Mouse (Mus musculus): Measurements from ENCODE around the gene Fan1. TPM values are rescaled to one million over a fixed set of nuclear protein-coding genes. Genes with fewer than 3 reads are reported as not detected.
A peak's percentile ranks its signal among the peaks of the same experiment; 100 is the strongest.

Fan1 gene
- polyA plus RNA-seq, 1 experiment from 2014 or later = 9.0 TPM

DNA sequence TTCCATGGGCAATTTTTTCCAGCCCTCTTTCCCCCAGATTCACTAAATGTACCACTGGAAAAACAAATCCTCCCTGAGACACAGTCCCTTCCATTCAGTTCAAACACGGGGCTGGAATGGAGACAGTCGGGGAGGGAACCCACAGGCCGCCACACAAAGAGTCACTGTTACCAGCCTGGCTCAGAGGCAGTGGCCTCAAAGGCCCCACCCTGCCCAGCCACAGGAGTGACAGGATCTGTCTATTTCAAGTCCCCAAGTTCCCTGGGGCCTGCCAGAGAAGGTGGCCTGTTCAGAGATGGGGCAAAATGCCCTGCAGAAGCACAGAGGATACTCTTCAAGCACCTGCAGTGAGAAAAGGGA, 13.3 kb downstream of the Fan1 start:
- 60% methylated on average over 3 of the region's 3 CpGs for WGBS
- no peak for ATAC-seq
- Histone ChIP-seq H3K27ac (no peak overlapping the region), H3K9ac (replicated peaks) (no peak overlapping the region), H3K4me2 (replicated peaks) (no peak overlapping the region), H3K36me3 (peaks cover 76% of the 10 kb centered on the region), H3K9me3 (no peaks in the 10 kb centered on the region), H3K4me3 (replicated peaks) (no peak overlapping the region), H3K4me1 (replicated peaks) (no peaks in the 10 kb centered on the region), H3K27me3 (no peaks in the 10 kb centered on the region)

DNA sequence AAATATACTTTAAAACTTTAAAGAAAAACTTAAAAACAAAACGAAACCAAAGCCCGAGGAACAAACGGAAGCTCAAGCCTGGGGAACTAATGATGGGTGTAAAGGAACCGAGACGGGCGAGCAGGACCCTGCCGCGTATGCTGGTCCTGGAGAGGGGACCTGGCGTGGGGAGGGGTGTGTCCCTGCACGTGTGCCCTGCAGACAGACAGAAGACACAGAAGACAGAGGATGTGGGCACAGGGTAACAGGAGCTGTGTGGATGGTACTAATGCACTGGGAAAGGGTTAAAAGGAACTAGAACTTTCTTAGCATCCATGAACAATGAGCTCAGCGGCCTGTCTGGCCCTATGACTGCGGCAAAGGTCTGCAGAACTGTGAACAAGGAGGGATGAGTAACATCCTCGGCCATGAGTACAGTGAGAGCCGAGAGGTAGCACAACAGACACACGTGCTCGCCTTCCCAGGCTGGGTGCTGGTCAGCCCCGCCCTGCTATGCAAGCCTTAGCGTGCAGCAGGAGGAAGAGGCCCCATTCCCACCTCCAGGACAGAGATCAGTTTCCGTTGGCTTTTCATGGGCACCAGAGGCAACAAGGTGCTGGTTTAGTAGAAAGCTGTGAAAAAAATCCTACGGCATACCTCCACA, 13.8 kb downstream of the Fan1 start:
- Histone ChIP-seq H3K27me3 (no peaks in the 10 kb centered on the region), H3K27ac (no peak overlapping the region), H3K36me3 (peaks cover 76% of the 10 kb centered on the region), H3K9me3 (no peaks in the 10 kb centered on the region), H3K9ac (replicated peaks) (no peak overlapping the region), H3K4me1 (replicated peaks) (no peaks in the 10 kb centered on the region), H3K4me3 (replicated peaks) (no peak overlapping the region), H3K4me2 (replicated peaks) (no peak overlapping the region)
- no peak for ATAC-seq
- WGBS = 89% methylated on average over 20 of the region's 20 CpGs

DNA sequence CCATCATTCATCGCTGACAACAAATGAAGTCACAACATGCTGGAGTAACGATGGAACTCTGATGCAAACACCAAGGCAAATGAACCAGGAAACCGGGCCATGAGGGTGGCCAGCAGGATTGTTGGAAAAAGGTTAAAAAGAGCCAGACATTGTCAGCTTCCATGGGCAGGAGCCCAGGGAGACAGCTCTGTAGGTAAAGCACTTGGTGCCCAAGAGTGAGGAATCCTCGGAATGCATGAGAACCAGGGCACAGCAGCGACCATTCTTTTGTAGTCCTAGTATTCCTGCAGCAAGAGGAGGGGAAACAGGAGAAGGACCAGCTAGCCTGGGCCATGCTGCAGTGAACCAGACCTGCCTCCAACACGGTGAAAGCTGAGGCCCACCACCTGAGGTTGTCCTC, 15.2 kb downstream of the Fan1 start:
- H3K27me3 ChIP-seq = no peaks in the 10 kb centered on the region
- H3K4me1 ChIP-seq (replicated peaks) = peaks cover 6% of the 10 kb centered on the region
- H3K4me2 ChIP-seq (replicated peaks) = no peak overlapping the region
- no peaks in the 10 kb centered on the region for H3K9me3 ChIP-seq
- H3K36me3 ChIP-seq = peaks cover 68% of the 10 kb centered on the region
- H3K4me3 ChIP-seq (replicated peaks) = no peak overlapping the region
- no peak overlapping the region for H3K27ac ChIP-seq
- no peak overlapping the region for H3K9ac ChIP-seq (replicated peaks)
- ATAC-seq = no peak
- 85% methylated on average over 6 of the region's 6 CpGs for WGBS

GRCm38 (mm10) chr7:64357405-64357804, 16.5 kb downstream of the Fan1 start:
- Histone ChIP-seq H3K36me3 (peaks cover 68% of the 10 kb centered on the region), H3K27ac (no peak overlapping the region), H3K27me3 (no peaks in the 10 kb centered on the region), H3K9me3 (no peaks in the 10 kb centered on the region), H3K9ac (replicated peaks) (no peak overlapping the region), H3K4me1 (replicated peaks) (peaks cover 6% of the 10 kb centered on the region), H3K4me2 (replicated peaks) (no peak overlapping the region), H3K4me3 (replicated peaks) (no peak overlapping the region)
- WGBS = 93% methylated on average over 9 of the region's 9 CpGs
- ATAC-seq = no peak

- no peak overlapping the region for H3K9ac ChIP-seq (replicated peaks)
- no peak overlapping the region for H3K4me3 ChIP-seq (replicated peaks)
- peaks cover 6% of the 10 kb centered on the region for H3K4me1 ChIP-seq (replicated peaks)
- no peaks in the 10 kb centered on the region for H3K27me3 ChIP-seq
- no peak overlapping the region for H3K4me2 ChIP-seq (replicated peaks)
- ATAC-seq = no peak
- WGBS = 93% methylated on average over 5 of the region's 5 CpGs
- no peak overlapping the region for H3K27ac ChIP-seq
- H3K9me3 ChIP-seq = no peaks in the 10 kb centered on the region
- H3K36me3 ChIP-seq = peaks cover 63% of the 10 kb centered on the region
These were observed 17.2 kb downstream of the Fan1 start for GRCm38 (mm10) chr7:64356661-64357060.

- ATAC-seq = no peak
- H3K27me3 ChIP-seq = no peaks in the 10 kb centered on the region
- H3K4me3 ChIP-seq (replicated peaks) = no peak overlapping the region
- no peak overlapping the region for H3K4me2 ChIP-seq (replicated peaks)
- WGBS = 19% methylated on average over 14 of the region's 14 CpGs
- H3K9ac ChIP-seq (replicated peaks) = no peak overlapping the region
- no peaks in the 10 kb centered on the region for H3K9me3 ChIP-seq
- peaks cover 12% of the 10 kb centered on the region for H3K4me1 ChIP-seq (replicated peaks)
- H3K27ac ChIP-seq = no peak overlapping the region
- peaks cover 55% of the 10 kb centered on the region for H3K36me3 ChIP-seq
These were observed 19.7 kb downstream of the Fan1 start for GRCm38 (mm10) chr7:64354206-64354605.

- ATAC-seq = peak; percentile 28; the same call in 1 of the 2 replicates
- H3K9ac ChIP-seq (replicated peaks) = no peak overlapping the region
- no peaks in the 10 kb centered on the region for H3K27me3 ChIP-seq
- H3K4me1 ChIP-seq (replicated peaks) = peaks cover 12% of the 10 kb centered on the region
- no peak overlapping the region for H3K4me2 ChIP-seq (replicated peaks)
- H3K36me3 ChIP-seq = peaks cover 54% of the 10 kb centered on the region
- 67% methylated on average over 4 of the region's 4 CpGs for WGBS
- H3K4me3 ChIP-seq (replicated peaks) = no peak overlapping the region
- peak overlapping the region; percentile 56; the same call in 1 of the 2 replicates for H3K27ac ChIP-seq
- no peaks in the 10 kb centered on the region for H3K9me3 ChIP-seq
These were observed 22.8 kb downstream of the Fan1 start for GRCm38 (mm10) chr7:64351087-64351486.

DNA sequence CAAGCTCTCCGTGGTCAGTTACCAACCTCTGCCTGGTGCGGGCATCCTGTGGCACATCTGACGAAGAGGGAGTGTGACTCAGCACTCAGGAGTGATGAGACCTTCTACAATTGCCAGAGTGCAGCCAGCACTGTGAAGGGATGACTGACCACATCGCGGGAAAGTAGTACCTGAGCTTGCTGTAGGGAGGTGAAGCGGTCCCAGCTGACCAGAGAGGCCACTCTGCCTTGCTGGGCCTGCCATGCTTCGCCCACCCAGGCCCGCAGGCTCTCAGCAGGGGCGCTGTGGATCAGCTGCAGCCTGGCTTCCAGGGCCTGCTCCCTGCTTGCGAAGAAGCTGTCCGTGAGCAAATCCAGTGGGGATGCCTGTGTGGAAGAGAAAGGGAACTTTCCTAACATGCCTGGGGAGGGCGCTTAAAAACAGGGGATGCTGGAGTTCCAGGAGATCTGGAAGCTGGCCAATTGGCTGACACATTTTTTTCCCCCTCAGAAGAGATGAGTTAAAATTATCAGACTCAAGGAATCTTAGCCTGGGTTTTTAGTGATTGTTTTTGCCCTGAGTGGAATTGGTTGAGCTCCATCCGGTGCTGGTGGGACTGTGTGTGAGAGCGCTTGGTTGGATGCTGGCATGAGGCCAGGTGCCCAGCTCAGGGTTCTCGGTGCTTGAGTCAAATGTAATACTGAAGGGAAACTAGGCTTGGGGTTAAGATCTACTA, 24.6 kb downstream of the Fan1 start:
- Histone ChIP-seq H3K36me3 (peaks cover 57% of the 10 kb centered on the region), H3K27me3 (no peaks in the 10 kb centered on the region), H3K4me1 (replicated peaks) (peaks cover 10% of the 10 kb centered on the region), H3K4me3 (replicated peaks) (no peak overlapping the region), H3K4me2 (replicated peaks) (no peak overlapping the region), H3K9ac (replicated peaks) (no peak overlapping the region), H3K9me3 (no peaks in the 10 kb centered on the region), H3K27ac (no peak overlapping the region)
- 86% methylated on average over 15 of the region's 15 CpGs for WGBS
- ATAC-seq = 0 out of 2 replicates have a peak, but pooled peaks have one; percentile 32

DNA sequence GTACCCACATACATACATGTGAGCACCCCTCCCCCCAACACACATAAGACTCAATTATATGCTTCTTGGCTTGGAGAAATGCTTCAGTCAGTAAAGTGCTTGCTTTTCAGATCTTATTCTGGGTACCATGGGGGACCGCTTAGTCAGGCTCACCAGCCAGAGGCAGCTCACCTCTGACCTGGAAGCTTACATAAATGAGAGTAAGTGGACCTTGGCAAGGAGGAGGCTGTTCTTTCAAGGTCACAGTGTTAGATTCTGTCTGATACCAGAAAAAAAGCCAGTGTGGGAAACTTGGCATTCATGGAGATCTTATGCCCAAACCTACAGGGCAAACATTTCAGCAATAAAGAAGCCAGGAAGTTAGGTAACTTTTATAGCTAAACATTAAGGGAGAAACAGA, 26.1 kb downstream of the Fan1 start:
- no peak overlapping the region for H3K27ac ChIP-seq
- no peaks in the 10 kb centered on the region for H3K27me3 ChIP-seq
- peaks cover 44% of the 10 kb centered on the region for H3K36me3 ChIP-seq
- H3K4me3 ChIP-seq (replicated peaks) = no peak overlapping the region
- no peak overlapping the region for H3K9ac ChIP-seq (replicated peaks)
- H3K9me3 ChIP-seq = no peaks in the 10 kb centered on the region
- WGBS = 94% methylated on average over 1 of the region's 1 CpGs
- no peak for ATAC-seq
- no peak overlapping the region for H3K4me2 ChIP-seq (replicated peaks)
- H3K4me1 ChIP-seq (replicated peaks) = peaks cover 7% of the 10 kb centered on the region

DNA sequence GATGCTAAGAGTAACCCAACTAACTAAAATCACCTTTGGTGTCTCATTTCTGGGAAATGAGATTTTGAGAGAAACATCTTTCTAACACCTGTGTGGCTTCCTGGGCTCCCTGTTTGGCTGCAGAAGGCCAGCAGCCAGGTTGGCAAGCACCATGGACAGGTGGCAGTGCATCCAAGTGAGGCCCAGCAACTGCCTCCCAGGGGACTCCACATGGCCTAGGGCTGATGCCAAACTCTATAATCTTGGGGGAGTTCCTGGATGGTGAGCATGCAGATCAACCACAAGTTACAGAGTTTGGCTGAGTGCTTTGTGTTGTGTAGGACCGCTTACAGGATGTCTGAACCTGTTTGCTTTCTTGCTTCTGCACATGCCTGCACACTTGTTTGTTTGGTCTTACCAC, 41.2 kb downstream of the Fan1 start:
- Histone ChIP-seq H3K9ac (replicated peaks) (no peak overlapping the region), H3K27ac (no peak overlapping the region), H3K9me3 (no peaks in the 10 kb centered on the region), H3K4me3 (replicated peaks) (no peak overlapping the region), H3K4me2 (replicated peaks) (no peak overlapping the region), H3K27me3 (no peaks in the 10 kb centered on the region), H3K36me3 (peaks cover 51% of the 10 kb centered on the region), H3K4me1 (replicated peaks) (no peaks in the 10 kb centered on the region)
- no peak for ATAC-seq
- WGBS = 79% methylated on average over 1 of the region's 1 CpGs

- H3K27ac ChIP-seq = 0 out of 2 replicates have a peak overlapping the region, but pooled peaks have one; percentile 4
- H3K9me3 ChIP-seq = no peaks in the 10 kb centered on the region
- 88% methylated on average over 3 of the region's 3 CpGs for WGBS
- H3K36me3 ChIP-seq = peaks cover 41% of the 10 kb centered on the region
- no peak overlapping the region for H3K4me2 ChIP-seq (replicated peaks)
- no peaks in the 10 kb centered on the region for H3K27me3 ChIP-seq
- H3K9ac ChIP-seq (replicated peaks) = no peak overlapping the region
- no peak overlapping the region for H3K4me3 ChIP-seq (replicated peaks)
- ATAC-seq = no peak
- no peaks in the 10 kb centered on the region for H3K4me1 ChIP-seq (replicated peaks)
These were observed 42.6 kb downstream of the Fan1 start for GRCm38 (mm10) chr7:64331309-64331708.

- no peaks in the 10 kb centered on the region for H3K27me3 ChIP-seq
- no peak for ATAC-seq
- no peak overlapping the region for H3K27ac ChIP-seq
- whole genome bisulfite sequencing = 91% methylated on average over 4 of the region's 4 CpGs
- no peaks in the 10 kb centered on the region for H3K4me1 ChIP-seq (replicated peaks)
- H3K36me3 ChIP-seq = peaks cover 33% of the 10 kb centered on the region
- no peak overlapping the region for H3K4me2 ChIP-seq (replicated peaks)
- no peak overlapping the region for H3K9ac ChIP-seq (replicated peaks)
- H3K4me3 ChIP-seq (replicated peaks) = no peak overlapping the region
- H3K9me3 ChIP-seq = no peaks in the 10 kb centered on the region
These were observed 46.4 kb downstream of the Fan1 start for GRCm38 (mm10) chr7:64327486-64327885.
